Mouse (Mus musculus) embryonic fibroblast, embryonic 13.5 days (primary cell): ENCODE data around the gene Htra3.

Experiments
- CTCF ChIP-seq: IDR thresholded peaks from 2 replicates; pipeline ENCODE4 v1.5.1; 2011; ENCODE audit warnings: mild to moderate bottlenecking, control low read depth, low read length, moderate library complexity, borderline replicate concordance; ENCODE audit not compliant: insufficient read depth
- POLR2A ChIP-seq: IDR thresholded peaks from 2 replicates; pipeline ENCODE4 v1.6.1; 2011; ENCODE audit warnings: low read depth, mild to moderate bottlenecking, control low read depth, low read length, moderate library complexity

- TF ChIP-seq CTCF (no peak), POLR2A (no peak)
These were observed 62.6 kb downstream of the Htra3 start for GRCm38 (mm10) chr5:35616943-35617342.
